Mouse (Mus musculus) ES-Bruce4 (cell line): ENCODE measurements at regions not wholly inside any gene's neighbourhood (a gene's known extent, or its start where the extent isn't known, plus 50 kb on each side); places are given as distances from the start of the nearest gene placed in this dataset.

Source experiments
- CTCF ChIP-seq: IDR thresholded peaks from one replicate; pipeline ENCODE4 v1.8.1; 2011; ENCODE audit warnings: low read depth, low read length
- EP300 ChIP-seq: IDR thresholded peaks from 2 replicates; pipeline ENCODE4 v1.6.1; 2011; ENCODE audit warnings: low read depth, low read length; ENCODE audit not compliant: insufficient read depth
- POLR2A ChIP-seq: IDR thresholded peaks from one replicate; pipeline ENCODE4 v1.8.1; 2011; ENCODE audit warnings: low read length; ENCODE audit not compliant: insufficient read depth

DNA sequence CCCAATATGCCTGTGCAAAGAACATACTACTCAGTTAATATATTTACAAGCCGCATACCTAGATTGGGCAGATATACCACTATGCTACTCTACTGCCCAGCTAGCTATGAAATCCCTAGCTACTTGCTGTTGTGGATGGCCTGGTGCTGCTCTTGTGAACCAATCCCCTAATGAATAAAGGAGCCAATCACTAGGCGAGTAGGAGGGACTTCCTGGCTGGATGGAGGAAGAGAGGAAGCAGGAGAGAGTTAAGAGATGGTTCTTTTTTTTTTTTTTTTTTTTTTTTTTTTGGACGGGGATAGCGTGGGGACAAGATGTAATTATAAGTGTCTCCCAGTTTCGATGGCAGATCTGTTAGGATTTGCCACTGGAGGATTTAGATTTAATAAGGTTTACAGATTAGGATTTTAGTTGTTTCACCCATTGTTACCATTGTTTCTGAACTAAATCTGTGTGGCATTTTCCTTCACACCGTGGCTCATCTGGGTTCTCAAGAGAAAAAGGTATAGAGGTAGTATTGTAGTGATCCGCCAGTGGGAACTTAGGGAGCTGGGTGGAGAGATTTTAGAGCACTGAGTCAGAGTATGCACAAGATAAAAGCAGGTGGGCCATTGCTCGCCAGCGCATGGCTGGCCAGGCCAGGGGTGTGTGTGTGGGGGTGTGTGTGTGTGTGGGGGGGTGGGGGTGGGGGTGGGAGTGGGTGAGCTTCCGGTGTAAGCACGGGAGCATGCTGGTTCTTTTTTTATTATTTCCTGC, 55.1 kb upstream of the Tns3 start:
- no peak for TF ChIP-seq CTCF
- no peak for TF ChIP-seq EP300
- TF ChIP-seq POLR2A, result no peak
